Mouse (Mus musculus) heart, adult 8-10 months (tissue): ENCODE measurements around the gene Eml3. TPM values are rescaled to one million over a fixed set of nuclear protein-coding genes. Genes with fewer than 3 reads are reported as not detected.
"Not testable (repeated sequence)": the region's sequence is repeated elsewhere in the genome, so short reads cannot be mapped to it uniquely, and the experiment has no call there.

ENCODE experiments used
- DNase-seq: peaks from one replicate; pipeline ENCODE4 v3.0.0; 2022; ENCODE audit warnings: low spot score
- total RNA-seq, 4 experiments: library from RNA; stranded (reverse); gene quantifications; 2 replicates each; pipeline ENCODE4 v1.2.4; 2022

Eml3 gene
- total RNA-seq, 4 experiments from 2014 or later = 7.2 to 9.1 (median 7.5) TPM

DNA sequence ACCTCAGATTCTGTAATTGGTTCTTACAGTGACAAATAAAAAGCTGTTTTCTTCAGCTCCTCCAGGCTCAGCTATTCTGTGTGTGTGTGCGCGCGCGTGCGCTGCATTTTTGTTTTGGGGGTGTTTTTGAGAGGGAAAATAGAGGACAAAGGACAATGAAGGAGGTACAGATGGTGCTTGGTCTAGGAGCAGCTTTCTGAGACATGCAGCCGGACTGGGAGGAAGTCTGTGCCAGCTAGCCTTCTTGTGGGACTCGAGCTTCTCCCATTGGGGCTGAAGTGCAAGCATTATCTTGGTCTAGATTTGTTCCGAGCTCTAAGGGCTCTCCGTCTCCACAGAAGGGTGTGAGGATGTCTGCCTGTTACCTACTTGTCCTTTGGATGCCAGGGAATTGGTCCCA lies 22.9 kb downstream of the Eml3 start:
- DNase-seq = no peak

DNA sequence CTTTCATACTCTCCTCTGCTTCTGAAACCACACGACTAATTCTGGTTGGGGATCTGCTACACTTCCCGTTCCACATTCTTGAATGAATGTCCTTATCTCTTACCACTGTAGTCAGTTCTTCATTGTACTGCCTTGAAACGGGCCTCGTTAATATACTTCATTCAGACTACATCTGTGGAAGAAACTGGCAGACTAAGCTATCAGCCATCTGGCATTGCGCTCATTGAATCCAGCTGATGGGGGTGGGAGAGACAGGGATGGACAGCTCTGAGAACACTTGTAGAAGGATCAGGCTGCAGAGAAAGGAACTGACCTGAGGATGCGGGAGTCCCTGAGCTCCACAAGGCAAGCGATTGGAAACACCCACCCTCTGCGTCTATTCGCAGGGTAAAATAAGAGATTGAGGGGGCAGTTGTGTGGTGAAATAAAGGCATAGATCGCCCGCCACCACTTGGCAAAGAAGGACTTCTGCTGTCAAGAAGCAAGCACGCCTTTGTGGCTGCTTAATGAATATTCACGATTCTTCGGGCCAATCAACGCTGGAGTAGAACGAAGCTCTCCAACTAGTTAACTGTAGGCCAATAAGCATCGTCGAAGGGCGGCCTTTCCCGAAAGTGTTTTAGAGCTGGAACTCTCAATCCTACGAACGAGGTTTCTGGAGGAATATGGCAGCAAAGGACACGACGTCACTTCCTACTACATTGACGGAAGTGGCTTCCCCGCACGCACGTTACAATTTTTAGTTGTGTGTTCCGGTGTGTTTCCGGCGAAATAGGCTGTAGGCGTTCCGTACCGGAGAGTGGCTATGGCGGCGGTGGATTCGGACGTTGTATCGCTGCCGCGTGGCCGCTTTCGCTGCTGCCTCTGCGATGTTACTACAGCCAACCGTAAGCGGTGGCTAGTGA lies 24.0 kb downstream of the Eml3 start, which contains the start of gene Tut1:
TSS of gene Tut1 (plus strand) at position 713 of the 905 bp plus-strand sequence.
- DNase-seq = peak; percentile 97

DNA sequence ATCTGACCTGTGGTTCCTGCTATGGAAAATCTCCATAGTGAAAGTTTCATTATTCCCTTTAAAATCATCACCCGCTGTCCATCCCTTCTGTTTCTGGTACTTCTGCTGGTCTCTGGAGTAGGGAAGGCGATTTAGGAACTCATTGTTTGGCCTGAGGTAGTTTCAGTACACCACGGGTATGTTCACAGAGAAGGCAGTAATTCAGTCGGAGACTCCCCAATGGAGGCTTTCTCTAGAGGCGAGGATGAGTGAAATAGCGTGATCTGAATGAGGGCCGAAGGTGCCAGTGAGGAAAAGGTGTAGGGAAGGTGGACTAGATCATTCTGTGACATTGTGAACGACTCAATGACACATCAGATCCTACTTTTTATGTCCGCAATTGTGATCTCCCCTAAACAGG lies 24.8 kb downstream of the Eml3 start:
- DNase-seq = no peak

DNA sequence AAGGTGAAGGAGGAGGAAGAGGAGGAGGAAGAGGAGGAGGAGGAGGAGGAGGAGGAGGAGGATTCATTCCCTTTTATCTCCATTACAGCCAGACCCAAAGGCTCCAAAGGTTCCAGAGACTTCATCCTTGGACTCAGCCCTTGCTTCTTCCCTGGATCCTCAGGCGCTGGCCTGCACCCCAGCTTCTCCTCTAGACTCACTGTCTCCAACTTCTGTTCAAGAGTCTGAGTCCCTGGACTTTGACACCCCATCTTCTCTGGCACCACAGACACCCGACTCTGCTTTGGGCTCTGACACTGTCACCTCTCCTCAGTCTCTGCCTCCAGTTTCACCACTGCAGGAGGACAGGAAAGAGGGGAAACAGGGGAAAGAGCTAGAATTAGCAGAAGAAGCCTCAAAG lies 32.9 kb downstream of the Eml3 start:
- DNase-seq = no peak

DNA sequence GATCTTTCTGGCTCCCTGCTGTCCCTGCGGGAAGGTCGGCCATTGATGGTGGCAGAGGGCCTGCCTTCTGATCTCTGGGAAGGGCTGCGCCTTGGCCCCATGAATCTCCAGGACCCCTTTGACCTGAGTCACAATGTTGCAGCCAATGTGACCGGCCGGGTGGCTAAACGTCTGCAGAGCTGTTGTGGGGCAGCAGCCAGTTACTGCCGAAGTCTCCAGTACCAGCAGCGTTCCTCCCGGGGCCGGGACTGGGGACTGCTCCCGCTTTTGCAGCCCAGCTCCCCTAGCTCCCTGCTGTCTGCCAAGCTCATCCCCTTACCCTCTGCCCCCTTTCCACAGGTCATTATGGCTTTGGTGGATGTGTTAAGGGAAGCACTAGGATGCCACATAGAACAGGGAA lies 35.7 kb downstream of the Eml3 start:
- DNase-seq = no peak

DNA sequence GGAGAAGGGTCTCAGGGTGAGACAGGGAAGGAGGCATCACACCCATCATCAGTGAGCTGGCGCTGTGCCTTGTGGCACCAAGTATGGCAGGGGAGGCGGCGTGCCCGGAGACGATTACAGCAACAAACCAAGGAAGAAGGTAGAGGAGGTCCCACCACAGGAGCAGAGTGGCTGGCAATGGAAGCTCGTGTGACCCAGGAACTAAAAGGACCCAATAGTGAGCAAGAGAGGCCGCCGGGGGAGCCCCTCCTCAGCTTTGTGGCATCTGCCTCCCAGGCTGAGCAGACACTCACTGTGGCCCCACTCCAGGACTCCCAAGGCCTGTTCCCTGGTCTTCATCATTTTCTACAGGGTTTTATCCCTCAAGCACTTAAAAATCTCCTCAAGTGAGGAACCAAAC lies 36.4 kb downstream of the Eml3 start:
- DNase-seq = no peak

DNA sequence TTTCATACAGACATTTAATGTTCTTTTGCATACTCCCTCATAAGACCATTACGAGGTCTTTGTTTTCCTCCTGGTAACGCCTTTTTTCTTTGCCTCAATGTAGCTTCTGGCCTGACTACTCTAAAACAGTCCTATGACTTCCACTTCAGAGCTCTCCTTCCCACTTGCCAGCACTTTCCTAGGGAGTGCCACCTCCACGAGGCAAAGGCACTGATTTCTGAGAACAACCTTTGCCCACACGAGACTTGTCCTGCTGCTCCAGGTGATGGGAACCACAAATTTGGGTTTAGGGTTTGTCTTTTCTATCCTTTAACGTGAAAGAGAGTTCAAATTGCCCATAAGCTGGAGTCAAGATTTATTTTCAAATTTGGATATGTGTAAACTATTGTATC lies 36.8 kb downstream of the Eml3 start:
- no peak for DNase-seq

DNA sequence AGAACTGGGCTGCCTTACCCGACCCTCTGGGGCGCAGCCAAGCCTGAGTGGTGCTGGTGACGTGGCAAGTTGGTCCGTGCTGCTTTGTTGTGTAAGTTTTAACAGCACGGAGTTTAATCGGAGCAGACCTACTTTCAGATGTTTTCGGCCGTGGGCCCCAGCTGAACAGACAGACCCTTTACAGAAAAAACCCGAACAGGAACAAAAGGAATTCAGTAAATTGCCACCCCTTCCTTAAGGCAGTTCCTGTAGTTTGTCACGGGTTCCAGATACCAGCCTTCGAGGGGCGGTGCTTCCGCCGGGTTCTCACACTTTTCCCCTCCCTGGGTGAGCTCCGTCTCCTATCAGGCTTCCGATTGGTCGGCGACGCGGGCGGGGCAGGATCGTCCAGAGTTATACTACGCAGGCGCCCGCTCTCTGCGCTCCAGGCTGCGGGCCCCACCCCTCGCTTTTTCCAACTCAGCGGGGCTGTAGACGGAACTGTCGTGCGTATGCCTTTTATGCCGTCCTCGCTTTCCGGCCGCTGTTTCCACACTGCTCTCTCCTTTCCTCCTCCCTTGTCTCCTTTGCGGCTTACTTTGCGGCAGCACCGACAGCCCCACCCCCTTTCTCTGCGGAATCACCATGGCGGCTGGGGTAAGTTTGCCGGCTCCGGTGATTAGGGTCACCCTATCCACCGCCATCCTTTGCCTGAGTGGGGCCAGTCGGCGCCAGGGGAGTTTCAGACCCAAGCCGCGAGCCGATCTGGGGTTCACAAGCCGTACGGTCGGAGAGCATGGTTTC lies 37.4 kb downstream of the Eml3 start, which contains the start of gene Eef1g:
TSS of gene Eef1g (plus strand) at position 452 of the 783 bp plus-strand sequence.
- DNase-seq = peak; percentile 99

DNA sequence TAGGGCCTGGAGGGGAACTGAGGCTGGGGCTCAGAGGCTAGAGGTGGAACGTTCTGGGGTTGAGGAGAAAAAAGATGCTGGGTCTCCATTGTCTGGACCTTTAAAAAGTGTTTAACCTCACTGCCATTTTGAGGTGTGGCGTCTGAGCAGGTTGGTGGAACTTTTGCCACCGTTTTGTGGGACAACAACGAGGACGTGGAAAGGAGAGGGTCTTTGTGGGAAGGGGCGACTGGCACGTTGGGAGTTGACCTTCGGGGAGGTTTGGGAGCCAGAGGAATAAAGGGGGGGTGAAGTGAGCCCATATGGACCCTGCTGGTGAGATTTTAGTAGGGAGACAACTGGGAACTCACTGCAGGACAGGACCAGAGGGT lies 38.0 kb downstream of the Eml3 start:
- DNase-seq = no peak

DNA sequence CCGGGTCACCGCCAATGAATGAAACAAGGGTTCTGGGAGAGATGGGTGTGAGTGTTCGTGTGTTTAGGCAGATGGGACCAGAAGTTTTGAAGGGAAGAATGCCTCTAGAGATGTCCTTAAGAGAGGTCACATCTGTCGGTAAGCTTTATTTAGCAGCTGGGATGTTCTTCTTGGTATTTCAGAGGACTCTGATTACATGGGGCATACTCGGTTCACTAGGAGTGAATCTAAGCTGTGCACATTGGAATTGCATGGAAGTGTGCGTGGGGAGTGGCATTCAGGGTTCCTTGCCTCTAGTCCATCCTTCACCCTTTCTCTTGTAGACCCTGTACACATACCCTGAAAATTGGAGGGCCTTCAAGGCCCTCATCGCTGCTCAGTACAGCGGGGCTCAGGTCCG lies 38.5 kb downstream of the Eml3 start:
- DNase-seq = no peak

DNA sequence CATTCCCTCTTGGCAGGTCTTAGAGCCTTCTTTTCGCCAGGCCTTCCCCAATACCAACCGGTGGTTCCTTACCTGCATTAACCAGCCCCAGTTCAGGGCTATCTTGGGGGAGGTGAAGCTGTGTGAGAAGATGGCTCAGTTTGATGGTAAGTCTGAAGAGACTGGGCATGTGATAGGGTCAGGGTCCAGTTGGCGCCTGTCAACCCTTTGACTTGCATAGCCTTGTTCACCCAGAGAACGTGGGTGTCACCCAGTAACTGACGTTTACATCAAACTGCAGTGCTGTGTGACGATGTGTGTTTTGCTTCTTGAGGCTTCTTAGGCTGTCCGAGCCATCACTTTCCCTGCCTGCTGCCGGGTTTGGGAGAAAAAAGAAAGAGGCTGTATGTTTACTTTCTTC lies 43.1 kb downstream of the Eml3 start:
- DNase-seq = not testable (repeated sequence)

DNA sequence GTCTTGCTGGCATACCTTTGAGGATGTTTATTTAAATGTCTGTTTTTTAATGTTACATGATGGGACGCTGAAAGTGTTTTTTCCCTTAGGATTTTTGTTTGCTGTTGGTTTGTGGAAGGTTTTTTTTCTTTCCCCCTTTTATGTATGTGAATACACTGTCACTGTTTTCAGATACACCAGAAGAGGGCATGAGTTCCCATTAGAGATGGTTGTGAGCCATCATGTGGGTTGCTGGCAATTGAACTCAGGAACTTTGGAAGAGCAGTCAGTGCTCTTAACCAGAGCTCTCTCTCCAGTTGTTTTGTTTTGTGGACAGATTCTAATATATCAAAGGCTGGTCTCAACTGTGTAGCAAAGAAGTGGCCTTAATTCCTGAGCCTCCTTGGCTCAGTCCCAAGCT lies 45.3 kb downstream of the Eml3 start:
- DNase-seq = no peak

DNA sequence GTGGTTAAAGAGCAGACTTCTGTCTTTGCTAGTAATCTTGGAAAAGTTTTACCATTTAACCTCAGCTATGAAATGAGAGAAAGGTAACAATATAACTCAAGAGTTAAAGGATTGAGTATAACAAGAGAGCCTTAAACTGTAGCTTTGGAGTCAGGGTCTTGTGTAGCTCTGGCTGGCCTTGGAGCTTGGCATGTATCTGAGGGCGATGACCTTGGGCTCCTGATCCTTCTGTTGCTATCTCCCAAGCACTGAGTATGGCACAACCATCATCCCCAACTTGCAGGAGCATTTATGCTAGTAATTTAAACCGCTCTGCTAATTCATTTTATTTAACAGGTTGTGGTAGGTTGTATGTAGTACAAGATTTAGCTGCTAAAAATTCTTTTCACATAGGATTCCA lies 46.1 kb downstream of the Eml3 start:
- no peak for DNase-seq

DNA sequence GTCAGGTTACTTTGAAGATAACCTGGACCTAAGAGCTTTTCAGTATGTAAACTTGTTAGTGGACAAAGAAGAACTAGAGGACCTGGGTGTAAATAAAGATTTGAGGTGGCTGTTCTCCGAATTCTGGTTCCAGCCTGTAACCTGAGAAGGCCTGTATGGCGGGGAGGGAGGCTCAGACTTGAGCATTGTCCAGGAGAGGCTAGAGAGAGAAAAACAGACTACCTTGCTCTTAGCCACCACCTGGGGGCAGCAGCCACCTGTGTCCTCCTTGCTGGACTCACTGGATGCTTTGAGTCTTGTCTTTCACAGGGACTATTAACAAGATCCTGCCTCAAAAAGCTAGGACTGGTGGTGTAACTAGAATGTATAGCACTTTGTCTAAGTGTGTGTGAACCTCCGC lies 47.2 kb downstream of the Eml3 start:
- DNase-seq = no peak

DNA sequence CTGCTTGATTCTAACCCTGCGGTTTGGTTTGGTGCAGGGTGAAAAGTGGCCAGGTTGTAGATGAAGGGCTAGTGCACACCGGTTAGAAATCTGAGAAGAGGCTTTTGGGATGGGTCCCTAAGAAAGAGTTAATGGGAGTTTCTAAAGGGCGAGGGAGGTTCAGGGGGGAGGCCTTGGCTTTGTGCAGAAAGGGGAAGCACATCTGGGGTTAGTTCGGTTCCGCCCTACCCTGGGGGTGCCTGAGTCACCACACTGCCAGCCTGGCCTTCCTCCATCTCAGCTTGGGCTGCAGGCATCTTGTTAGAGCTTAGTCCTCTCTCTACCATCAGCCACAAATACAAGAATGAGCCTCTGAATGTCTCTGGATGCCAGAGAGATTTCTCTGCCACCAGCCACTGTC lies 51.4 kb downstream of the Eml3 start:
- DNase-seq = no peak

DNA sequence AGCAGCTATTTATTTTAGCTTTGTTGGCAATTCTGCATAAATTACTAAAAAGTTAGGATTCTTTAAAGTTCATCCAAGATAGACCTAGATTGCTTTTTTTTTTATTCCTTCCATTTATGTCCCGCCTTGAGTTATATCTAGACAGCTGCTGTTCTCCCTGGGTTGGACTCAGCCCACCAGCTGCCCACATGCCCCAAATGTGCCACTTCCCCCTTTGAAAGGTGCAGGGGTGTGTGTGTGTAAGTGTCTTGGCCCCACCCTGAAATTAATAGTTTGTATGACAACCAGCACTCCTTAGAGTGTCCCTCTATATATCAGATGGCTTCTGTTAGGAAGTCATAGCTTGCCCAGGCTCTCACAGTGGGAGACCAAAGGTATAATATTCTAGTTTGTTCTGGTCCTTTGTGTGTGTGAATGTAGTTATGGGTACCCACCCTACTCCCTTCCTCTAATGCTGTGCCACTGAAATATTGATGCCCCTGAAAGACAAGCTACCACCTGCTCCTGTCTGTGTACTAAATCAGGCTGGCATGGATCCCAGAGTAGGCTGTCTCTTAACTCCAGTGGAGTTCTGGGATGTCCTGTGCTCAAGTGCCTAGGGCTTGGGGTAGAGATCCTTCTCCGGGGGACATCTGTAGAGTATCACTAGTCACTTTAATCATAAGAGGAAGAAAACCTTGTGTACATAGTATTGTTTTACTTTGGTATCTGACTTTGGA lies 52.3 kb downstream of the Eml3 start:
- DNase-seq = no peak

DNA sequence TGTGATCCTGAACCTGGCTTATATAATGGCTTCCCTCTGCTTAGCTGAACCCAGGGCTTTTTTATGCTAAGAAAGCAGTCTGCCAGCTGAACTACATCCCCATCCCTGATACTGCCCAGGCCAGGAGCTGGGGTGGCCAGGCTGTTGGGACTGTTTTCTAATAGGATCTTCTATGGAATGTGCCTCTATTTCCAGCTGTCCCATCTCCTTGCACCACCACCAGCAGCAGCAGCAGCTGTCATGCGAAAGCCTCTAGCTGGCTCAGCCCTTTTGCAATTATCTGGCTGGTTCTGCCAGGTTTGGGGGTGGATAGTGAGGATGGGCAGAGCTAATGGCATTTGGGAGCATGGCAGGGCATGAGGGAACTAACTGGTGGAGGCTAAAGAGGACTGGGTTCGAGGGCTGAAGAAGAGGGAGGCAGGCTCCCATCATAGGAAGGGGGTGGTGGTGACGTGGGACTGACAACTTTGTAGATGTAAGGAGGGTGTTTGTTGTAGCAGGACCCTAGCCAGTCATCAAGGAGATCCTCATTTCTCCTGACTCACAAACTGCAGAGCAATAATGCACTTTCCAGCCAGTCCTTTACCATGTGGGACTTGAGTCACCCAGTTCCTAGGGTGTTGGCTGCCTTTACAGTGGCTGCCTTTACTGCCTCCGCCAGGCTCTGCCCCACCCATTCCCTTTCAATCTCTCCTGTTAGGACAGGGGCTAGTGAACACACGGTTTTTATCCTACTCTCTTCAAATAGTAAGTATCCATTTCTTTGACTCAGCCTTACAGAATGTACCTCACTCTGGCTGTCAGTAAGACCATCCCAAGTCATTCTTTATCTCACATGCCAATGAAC lies 53.2 kb downstream of the Eml3 start:
- DNase-seq = no peak

DNA sequence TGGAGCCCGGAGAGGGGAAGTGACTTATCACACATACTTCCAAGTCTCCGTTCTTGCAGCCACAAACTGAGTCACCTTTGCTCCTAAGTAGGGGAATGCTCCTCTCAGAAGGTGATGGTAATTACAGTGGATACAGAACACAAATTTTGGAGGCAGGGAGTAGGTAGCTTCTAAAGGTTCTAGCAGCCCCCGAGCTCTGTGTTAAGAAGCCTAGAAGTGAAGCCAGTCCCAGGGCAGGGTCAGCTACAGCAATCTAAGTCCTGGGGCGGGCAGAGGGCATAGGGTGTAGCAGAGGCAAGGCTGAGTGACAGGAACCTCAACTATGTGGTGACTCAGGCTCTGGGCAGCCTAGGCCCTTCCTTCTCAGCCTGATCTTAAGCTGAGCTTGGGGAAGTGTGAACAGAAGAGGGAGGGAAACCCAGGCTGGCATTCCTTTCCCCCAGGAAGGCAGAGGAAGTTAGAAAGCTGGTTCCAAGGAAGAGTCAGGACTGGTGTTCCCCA lies 53.8 kb downstream of the Eml3 start:
- DNase-seq = no peak

DNA sequence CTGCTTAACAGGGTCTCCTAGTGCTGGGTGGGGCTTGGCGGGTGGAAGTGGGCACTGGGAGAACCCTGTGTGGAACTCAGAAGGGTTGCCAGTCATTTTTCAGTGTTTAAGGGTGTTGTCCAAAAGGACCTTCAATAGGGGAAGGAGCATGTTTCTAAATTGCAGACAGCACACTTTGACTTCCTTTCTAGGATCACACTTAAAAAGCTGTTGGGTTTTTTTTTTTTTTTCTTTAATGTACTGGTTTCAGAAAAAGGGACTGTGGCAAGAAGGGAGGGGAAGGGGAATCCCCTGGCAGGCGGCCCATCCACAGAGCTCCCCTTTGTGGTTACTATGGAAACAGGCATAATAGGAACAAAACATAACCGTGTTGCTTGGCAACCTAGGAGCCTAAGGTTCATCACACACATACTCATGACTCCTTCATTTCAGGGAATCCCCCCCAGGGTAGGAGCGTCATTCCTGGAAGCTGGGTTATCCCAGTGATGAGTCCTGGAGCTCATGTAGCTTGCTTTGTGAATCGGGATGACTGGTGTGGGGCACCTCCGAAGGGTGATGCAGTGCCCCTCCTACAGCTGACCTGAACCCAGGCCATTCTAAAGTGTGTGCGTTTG lies 55.0 kb downstream of the Eml3 start:
- DNase-seq = peak; percentile 83

DNA sequence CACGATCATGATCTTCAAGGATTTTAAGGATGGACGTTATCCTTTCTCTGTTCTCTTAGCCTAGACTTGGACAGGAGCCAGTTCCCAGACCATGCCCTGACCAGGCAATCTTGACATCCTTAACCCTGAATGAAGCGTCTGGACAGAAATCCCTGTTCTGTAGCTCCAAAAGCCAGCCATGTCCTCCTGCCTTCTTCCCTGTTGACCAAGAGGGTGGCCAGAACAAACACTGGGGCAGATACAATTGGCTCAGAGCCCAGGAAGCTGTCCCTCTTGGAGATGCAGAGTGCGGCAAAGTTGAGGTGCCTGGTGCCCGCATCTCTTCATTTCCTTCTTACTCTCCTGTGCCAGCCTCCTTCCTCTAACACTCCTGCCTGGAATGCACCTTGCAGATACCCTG lies 56.5 kb downstream of the Eml3 start:
- no peak for DNase-seq

DNA sequence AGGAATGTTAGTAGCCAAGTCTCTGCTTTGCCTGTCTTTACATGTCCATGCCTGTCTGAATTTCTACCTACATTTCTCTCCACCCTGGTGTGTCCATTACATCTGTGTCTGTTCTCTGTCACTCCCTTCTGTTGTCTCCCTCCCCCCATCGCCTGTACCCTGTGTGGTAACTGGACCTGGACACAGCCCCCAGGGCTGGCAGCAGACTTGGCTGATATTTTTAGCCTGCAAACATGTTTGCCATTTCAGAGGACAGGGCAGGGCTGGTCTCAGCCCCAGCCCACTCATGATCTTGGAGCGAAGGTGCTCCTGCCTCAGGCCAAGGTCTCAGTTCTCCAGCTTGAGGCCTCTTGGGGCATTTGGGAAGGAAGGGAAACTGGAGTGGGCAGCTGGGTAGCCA lies 58.5 kb downstream of the Eml3 start:
- no peak for DNase-seq
